Mouse (Mus musculus) kidney, postnatal 0 days (tissue): ENCODE data around the gene Lmln. TPM values are rescaled to one million over a fixed set of nuclear protein-coding genes. Genes with fewer than 3 reads are reported as not detected.

Experiments used
- ATAC-seq: fragments of 200-750 bp; cut with Nextera tagmentation; replicated peaks from 2 replicates; pipeline ENCODE4 v1.8.0; 2017; ENCODE audit warnings: low read depth, moderate number of reproducible peaks, moderate TSS enrichment, moderate library complexity; ENCODE audit not compliant: low FRiP score
- DNase-seq: peaks from one replicate; pipeline ENCODE4 v3.0.0-alpha.2; 2016; ENCODE audit warnings: low spot score
- H3K27ac ChIP-seq: fragments of 300-500 bp; sonication (generic); 2 replicates; pipeline ENCODE4 v1.5.1; 2014; ENCODE audit warnings: mild to moderate bottlenecking
- H3K27me3 ChIP-seq: fragments of 300-500 bp; sonication (generic); 2 replicates; pipeline ENCODE4 v1.6.1; 2014; ENCODE audit warnings: low read length, mixed read lengths; ENCODE audit not compliant: insufficient read depth
- H3K36me3 ChIP-seq: fragments of 300-500 bp; sonication (generic); 2 replicates; pipeline ENCODE4 v1.6.1; 2014; ENCODE audit warnings: low read length, mixed read lengths; ENCODE audit not compliant: insufficient read depth
- H3K4me1 ChIP-seq: fragments of 300-500 bp; sonication (generic); replicated peaks from 2 replicates; pipeline ENCODE4 v1.6.1; 2014; ENCODE audit warnings: antibody characterized with exemption, low read length, mixed read lengths; ENCODE audit not compliant: insufficient read depth
- H3K4me2 ChIP-seq: fragments of 300-500 bp; sonication (generic); 2 replicates; pipeline ENCODE4 v1.6.1; 2014; ENCODE audit warnings: mild to moderate bottlenecking, low read length, moderate library complexity, mixed read lengths
- H3K4me3 ChIP-seq: fragments of 300-500 bp; sonication (generic); replicated peaks from 2 replicates; pipeline ENCODE4 v1.5.1; 2014; ENCODE audit warnings: low read depth, low read length
- H3K9ac ChIP-seq: fragments of 300-500 bp; sonication (generic); 2 replicates; pipeline ENCODE4 v1.6.1; 2014; ENCODE audit warnings: low read depth, low read length
- H3K9me3 ChIP-seq: fragments of 300-500 bp; sonication (generic); replicated peaks from 2 replicates; pipeline ENCODE4 v1.6.1; 2016; ENCODE audit warnings: low read length, inconsistent platforms, mixed read lengths
- CTCF ChIP-seq: IDR thresholded peaks from 2 replicates; pipeline ENCODE4 v1.5.1; 2016; ENCODE audit warnings: antibody characterized with exemption, low read depth, mild to moderate bottlenecking, moderate library complexity
- WGBS: fragments of 180-500 bp; shearing (Covaris S2); extraction: QIAGEN DNeasy Blood & Tissue Kit; methylation state at CpG from one replicate; pipeline ENCODE4 v1.1.7; 2014; 5-methylcytosine and 5-hydroxymethylcytosine counted together
- polyA plus RNA-seq: library from polyadenylated mRNA; unstranded; fragments of >200 nt; fragmentation: Nextera tagmentation; extraction: Ambion mirVana; gene quantifications from 2 replicates; pipeline ENCODE4 v1.2.1, GENCODE M21; 2015

The Lmln gene
- 0.95 and 2.2 TPM in 2 replicates for polyA plus RNA-seq

DNA sequence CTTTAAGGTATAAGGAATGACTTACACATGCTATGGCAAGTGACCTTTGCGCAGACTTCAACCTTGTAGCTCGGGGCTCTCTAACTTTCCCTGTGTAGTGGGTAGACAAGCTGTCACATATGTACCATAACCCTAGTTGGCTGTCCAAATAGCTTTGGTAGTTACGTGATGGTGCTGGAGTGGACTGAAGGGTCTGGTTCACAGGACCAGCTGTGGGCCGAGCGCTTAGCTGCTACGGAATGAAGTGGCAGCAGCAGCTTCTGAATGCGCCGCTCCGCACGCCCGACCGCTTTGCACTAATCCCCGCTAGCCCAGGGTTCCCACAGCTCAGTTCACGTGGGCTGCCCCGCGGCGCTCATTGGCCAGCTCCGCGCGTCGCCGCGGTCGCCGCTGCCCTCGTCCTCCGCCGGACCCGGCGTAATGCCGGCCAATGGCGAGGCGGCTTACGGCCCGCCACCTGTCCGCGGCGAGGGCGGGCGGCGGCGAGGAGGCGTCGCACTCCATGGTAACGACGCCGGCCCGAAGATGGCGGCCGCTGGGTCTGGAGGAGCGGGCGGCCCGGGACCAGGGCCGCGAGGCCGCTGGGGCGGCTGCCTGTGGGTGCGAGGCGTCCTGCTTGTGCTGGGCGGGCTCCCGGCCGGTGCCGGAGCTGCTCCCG, at the start of gene Lmln:
Gene Lmln (plus strand): TSS at position 498 of the 658 bp plus-strand sequence.
- DNase-seq = peak; percentile 96
- Histone ChIP-seq H3K4me2 (peak within 1 kb of the TSS; percentile 91), H3K36me3 (peaks cover 27% of the 10 kb centered on the region), H3K27ac (peak within 1 kb of the TSS; percentile 68), H3K9me3 (no peaks in the 10 kb centered on the region), H3K9ac (peak within 1 kb of the TSS; percentile 74), H3K4me3 (peak within 1 kb of the TSS; percentile 79), H3K27me3 (no peaks in the 10 kb centered on the region), H3K4me1 (peaks cover 4% of the 10 kb centered on the region)
- under 1% methylated on average over 63 of the region's 64 CpGs for WGBS
- no peak for TF ChIP-seq CTCF
- ATAC-seq = peak; percentile 95

DNA sequence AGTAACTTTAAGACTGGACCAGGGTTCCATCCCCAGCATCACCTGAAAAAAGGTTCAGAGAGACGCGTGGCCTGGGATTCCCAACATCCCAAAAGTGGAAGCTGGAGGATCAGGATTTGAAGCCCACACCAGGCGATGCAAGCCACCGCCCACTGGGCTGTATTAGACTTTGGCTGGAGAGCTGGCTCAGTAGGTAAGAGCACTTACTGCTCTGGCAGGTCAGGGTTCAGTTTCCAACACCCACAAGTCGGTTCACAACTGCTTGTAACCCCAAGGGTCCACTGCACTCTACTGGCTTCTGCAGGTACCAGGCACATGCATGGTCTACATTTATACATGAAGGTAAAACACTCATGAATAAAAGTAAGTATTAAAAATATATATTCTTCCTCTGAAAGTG, 48.5 kb upstream of the Lmln start:
- Histone ChIP-seq H3K27me3 (no peaks in the 10 kb centered on the region), H3K9me3 (no peaks in the 10 kb centered on the region), H3K9ac (no peak overlapping the region), H3K36me3 (peaks cover 45% of the 10 kb centered on the region), H3K4me3 (no peak overlapping the region), H3K27ac (no peak overlapping the region), H3K4me1 (no peaks in the 10 kb centered on the region), H3K4me2 (no peak overlapping the region)
- 91% methylated on average over 5 of the region's 5 CpGs for WGBS
- no peak for TF ChIP-seq CTCF
- no peak for ATAC-seq
- DNase-seq = no peak

DNA sequence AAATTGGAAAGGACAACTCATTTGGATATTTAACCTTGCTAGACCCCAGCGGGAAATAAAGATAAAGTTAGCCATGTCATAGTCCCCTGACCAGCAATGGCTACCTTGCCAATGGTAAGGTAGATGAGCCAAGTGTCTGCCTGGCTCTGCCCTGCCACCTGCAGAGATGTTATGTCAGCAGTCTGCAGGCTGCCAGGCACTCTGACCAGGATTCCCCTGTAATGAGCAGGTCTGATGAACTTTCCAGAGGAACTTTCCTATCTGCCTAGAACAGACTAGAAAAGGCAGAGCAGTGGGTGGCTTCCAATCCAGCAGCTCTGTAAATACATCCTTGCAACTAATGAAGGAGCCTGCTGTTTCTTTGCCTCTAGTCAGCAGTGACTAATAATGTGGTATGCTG, 47.4 kb upstream of the Lmln start:
- 93% methylated on average over 1 of the region's 1 CpGs for WGBS
- Histone ChIP-seq H3K9me3 (no peaks in the 10 kb centered on the region), H3K9ac (no peak overlapping the region), H3K4me2 (no peak overlapping the region), H3K27ac (no peak overlapping the region), H3K4me1 (no peaks in the 10 kb centered on the region), H3K27me3 (no peaks in the 10 kb centered on the region), H3K36me3 (peaks cover 37% of the 10 kb centered on the region), H3K4me3 (no peak overlapping the region)
- TF ChIP-seq CTCF = no peak
- no peak for DNase-seq
- no peak for ATAC-seq

DNA sequence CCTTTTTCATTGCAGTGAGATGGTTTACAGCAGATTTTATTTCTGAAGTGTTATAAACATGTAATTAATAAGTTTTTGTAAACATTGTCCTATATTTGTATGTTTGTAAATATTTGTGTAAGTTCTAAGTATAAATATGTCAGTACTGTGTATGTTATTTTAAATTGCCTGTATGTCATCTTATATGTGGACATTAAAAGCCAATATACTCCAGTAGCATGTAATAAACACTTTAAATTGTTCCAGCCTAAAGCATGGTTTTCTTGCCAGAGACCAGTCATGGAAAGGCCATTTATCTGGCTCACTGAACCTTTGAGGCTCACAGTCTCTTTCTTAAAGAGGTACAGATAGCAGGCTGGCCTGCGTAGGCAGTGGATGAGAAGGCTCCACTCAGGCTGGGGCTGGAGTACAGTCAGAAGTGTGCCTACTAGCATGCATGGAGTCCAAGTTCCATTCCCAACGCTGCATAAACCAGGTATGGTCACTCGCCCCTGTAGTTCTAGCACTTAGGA, 46.9 kb upstream of the Lmln start:
- no peak overlapping the region for H3K4me3 ChIP-seq
- no peak overlapping the region for H3K4me2 ChIP-seq
- no peak overlapping the region for H3K9ac ChIP-seq
- TF ChIP-seq CTCF = no peak
- H3K36me3 ChIP-seq = peaks cover 32% of the 10 kb centered on the region
- DNase-seq (no peak), ATAC-seq (no peak)
- 90% methylated on average over 3 of the region's 3 CpGs for WGBS
- H3K27me3 ChIP-seq = no peaks in the 10 kb centered on the region
- no peak overlapping the region for H3K27ac ChIP-seq
- H3K4me1 ChIP-seq = no peaks in the 10 kb centered on the region
- H3K9me3 ChIP-seq = no peaks in the 10 kb centered on the region

DNA sequence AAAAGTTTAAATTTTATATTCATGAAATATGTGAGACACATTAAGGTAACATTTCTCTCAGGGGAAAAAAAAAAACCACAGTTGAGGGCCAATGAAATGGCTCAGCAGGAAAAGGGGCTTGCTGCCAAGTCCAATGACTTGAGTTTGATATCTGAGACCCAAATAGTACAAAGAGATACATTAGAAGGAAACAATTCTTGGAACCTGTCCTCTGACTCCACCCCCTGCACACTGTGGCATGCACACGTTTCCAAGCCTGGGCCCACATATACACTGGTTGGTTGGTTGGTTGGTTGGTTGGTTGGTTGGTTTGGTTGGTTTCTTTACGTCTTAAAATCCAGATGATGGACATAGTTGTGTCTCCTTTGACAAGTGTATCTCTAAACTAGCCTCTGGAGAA, 46.3 kb upstream of the Lmln start:
- H3K4me1 ChIP-seq = no peaks in the 10 kb centered on the region
- H3K4me3 ChIP-seq = no peak overlapping the region
- H3K36me3 ChIP-seq = peaks cover 28% of the 10 kb centered on the region
- no peaks in the 10 kb centered on the region for H3K9me3 ChIP-seq
- H3K27me3 ChIP-seq = no peaks in the 10 kb centered on the region
- no peak overlapping the region for H3K27ac ChIP-seq
- H3K4me2 ChIP-seq = no peak overlapping the region
- no peak for TF ChIP-seq CTCF
- no peak for ATAC-seq
- 84% methylated on average over 2 of the region's 2 CpGs for whole genome bisulfite sequencing
- no peak overlapping the region for H3K9ac ChIP-seq
- no peak for DNase-seq

DNA sequence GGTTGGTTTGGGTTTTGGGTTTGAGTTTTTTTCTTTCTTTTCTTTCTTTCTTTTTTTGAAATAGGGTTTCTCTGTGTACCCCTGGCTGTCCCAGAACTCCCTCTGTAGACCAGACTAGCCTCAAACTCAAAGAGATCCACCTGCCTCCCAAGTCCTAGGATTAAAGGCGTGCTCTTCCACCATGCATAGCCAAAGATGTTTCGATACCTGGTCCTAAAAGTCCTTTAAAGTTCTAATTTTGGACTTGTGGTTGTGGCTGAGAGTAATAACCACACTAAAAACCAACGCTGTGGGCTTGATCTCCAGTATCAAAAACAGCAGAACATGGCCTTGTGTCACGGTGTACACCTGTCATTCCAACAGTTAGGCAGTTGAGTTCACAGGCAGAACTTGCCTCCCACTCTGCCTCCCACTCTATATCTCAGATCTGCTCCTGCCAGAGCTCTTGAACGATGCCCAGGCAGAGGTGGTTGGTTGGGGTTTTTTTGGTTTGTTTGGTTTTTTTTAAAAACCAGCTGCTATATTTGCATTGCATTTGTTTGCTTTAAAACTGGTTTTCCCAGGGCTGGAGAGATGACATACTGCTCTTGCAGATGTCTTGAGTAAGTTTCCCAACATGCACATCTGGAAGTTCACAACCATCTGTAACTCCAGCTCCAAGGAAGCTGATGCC, 44.5 kb upstream of the Lmln start:
- DNase-seq = no peak
- Histone ChIP-seq H3K9me3 (no peaks in the 10 kb centered on the region), H3K4me1 (no peaks in the 10 kb centered on the region), H3K36me3 (peaks cover 16% of the 10 kb centered on the region), H3K27ac (no peak overlapping the region), H3K9ac (no peak overlapping the region), H3K4me2 (no peak overlapping the region), H3K4me3 (no peak overlapping the region), H3K27me3 (no peaks in the 10 kb centered on the region)
- ATAC-seq = no peak
- 67% methylated on average over 5 of the region's 5 CpGs for WGBS
- TF ChIP-seq CTCF = no peak
